Mouse (Mus musculus) erythroblast, embryonic 14.5 days (primary cell): Measurements from ENCODE around the gene Aldh1l2.

Experiments
- GATA1 ChIP-seq: IDR thresholded peaks from 2 replicates; pipeline ENCODE4 v1.6.1; 2012; ENCODE audit warnings: low read length, inconsistent platforms, mixed read lengths
- TAL1 ChIP-seq: IDR thresholded peaks from 3 replicates; pipeline ENCODE4 v1.6.1; 2012; ENCODE audit warnings: low read length, inconsistent platforms, mixed read lengths

DNA sequence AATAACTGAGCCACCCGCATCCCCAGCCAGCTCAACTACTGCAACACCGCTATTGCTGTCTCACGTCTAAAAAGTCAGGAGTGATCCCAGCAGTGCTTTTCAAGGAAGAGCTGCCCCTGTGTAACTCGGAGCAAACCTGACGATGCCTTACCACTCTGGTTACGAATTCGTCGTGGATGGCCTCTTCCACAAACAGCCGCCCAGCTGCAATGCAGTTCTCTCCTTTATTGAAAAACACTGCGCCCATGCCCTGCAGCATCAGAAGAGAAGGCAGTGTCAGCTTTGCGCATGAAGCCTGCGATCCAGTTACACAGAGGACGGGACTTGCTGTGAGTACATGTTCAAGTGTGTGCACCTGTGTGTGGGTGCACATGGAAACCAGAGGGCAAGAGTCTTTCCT is 36.6 kb downstream of the Aldh1l2 start:
- no peak for TF ChIP-seq TAL1
- no peak for TF ChIP-seq GATA1
